Mouse (Mus musculus) embryonic facial prominence, embryonic 10.5 days (tissue): ENCODE data around the gene Gm49380. TPM values are rescaled to one million over a fixed set of nuclear protein-coding genes. Genes with fewer than 3 reads are reported as not detected.

Experiments used
- DNase-seq: peaks from one replicate; pipeline ENCODE4 v3.0.0-alpha.2; 2017; ENCODE audit warnings: low spot score
- H3K27ac ChIP-seq: fragments of 300-500 bp; sonication (generic); replicated peaks from 2 replicates; pipeline ENCODE4 v1.5.1; 2016; ENCODE audit warnings: mild to moderate bottlenecking
- H3K27me3 ChIP-seq: fragments of 300-500 bp; sonication (generic); replicated peaks from 2 replicates; pipeline ENCODE4 v1.6.1; 2016; ENCODE audit warnings: low read depth, mild to moderate bottlenecking; ENCODE audit not compliant: poor library complexity, severe bottlenecking
- H3K36me3 ChIP-seq: fragments of 300-500 bp; sonication (generic); replicated peaks from 2 replicates; pipeline ENCODE4 v1.6.1; 2016; ENCODE audit warnings: mild to moderate bottlenecking, moderate library complexity
- H3K4me1 ChIP-seq: fragments of 300-500 bp; sonication (generic); 2 replicates; pipeline ENCODE4 v1.6.1; 2016
- H3K4me3 ChIP-seq: fragments of 300-500 bp; sonication (generic); 2 replicates; pipeline ENCODE4 v1.5.1; 2016; ENCODE audit warnings: mild to moderate bottlenecking, moderate library complexity
- H3K9me3 ChIP-seq: fragments of 300-500 bp; sonication (generic); 2 replicates; pipeline ENCODE4 v1.6.1; 2016; ENCODE audit warnings: mild to moderate bottlenecking
- WGBS: fragments of 180-500 bp; shearing (Covaris S2); methylation state at CpG from one replicate; pipeline ENCODE4 v1.1.7; 2016; 5-methylcytosine and 5-hydroxymethylcytosine counted together
- polyA plus RNA-seq: library from polyadenylated mRNA; unstranded; fragments of >200 nt; fragmentation: Nextera tagmentation; extraction: Ambion mirVana; gene quantifications from 2 replicates; pipeline ENCODE4 v1.2.1, GENCODE M21; 2016

The Gm49380 gene
- polyA plus RNA-seq, 1 experiment from 2014 or later, result 0.31 TPM

DNA sequence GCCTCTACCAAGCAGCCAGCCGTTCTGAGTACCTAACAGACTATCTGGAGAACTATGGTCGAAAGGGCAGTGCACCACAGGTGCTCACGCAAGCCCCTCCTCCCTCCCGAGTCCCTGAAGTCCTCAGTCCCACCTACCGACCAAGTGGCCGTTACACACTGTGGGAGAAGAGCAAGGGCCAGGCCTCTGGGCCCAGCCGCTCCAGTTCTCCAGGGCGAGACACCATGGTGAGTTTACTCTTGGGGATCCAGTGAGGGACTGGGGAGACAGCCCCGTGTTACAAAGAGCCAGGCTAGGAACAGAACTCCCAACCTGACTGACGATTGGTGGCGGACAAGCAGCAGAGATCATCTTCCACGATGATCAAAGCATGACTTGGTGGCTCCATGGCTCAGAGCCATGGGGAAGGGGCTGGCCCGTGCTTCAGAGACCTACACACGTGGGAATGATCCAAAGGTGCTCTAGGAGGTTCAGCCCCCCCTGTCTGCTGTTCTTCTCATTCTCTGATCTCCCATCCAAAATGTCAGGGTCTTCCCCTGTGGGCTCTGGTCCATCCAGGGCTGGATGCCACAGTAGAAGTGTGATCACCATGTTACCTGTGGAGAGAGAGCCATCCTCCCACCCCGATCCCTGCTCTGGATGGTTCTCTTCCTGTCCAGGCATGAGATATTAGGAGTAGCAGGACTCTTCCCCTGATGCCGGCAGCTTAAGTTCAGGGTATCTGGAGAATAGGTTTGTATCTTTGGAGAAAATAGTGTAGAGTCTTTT, 37.1 kb downstream of the Gm49380 start:
- WGBS, result 64% methylated on average over 16 of the region's 16 CpGs
- H3K27me3 ChIP-seq, result peaks cover 50% of the 10 kb centered on the region
- no peak for DNase-seq

DNA sequence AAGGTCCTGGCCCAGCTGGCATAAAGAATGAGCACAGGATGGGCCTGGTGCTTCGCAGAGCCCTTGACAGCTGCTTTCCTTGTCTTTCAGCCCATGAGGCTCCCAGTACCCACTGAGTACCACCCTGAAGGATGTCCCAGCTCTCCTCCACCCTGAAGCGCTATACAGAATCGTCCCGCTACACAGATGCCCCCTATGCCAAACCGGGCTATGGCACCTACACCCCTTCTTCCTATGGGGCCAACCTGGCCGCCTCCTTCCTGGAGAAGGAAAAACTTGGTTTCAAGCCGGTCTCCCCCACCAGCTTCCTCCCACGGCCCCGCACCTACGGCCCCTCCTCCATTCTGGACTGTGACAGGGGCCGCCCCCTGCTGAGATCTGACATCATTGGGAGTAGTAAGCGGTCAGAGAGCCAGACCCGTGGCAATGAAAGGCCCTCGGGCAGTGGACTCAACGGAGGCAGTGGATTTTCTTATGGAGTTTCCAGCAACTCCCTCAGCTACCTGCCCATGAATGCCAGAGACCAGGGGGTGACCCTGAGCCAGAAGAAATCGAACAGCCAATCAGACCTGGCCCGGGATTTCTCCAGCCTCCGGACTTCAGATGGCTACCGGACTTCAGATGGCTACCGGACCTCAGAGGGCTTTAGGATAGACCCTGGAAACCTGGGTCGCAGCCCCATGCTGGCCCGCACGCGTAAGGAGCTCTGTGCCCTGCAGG, 37.9 kb downstream of the Gm49380 start:
- no peaks in the 10 kb centered on the region for H3K36me3 ChIP-seq
- 71% methylated on average over 24 of the region's 24 CpGs for WGBS
- peaks cover 43% of the 10 kb centered on the region for H3K27me3 ChIP-seq
- peaks cover 61% of the 10 kb centered on the region for H3K4me1 ChIP-seq
- no peak overlapping the region for H3K27ac ChIP-seq
- H3K4me3 ChIP-seq, result no peak overlapping the region
- no peak for DNase-seq
- no peaks in the 10 kb centered on the region for H3K9me3 ChIP-seq

More for the DNA sequence above, 37.1 kb downstream of the Gm49380 start:
- Histone ChIP-seq H3K4me1 (peaks cover 54% of the 10 kb centered on the region), H3K4me3 (no peak overlapping the region), H3K27ac (no peak overlapping the region), H3K9me3 (no peaks in the 10 kb centered on the region), H3K36me3 (no peaks in the 10 kb centered on the region)

DNA sequence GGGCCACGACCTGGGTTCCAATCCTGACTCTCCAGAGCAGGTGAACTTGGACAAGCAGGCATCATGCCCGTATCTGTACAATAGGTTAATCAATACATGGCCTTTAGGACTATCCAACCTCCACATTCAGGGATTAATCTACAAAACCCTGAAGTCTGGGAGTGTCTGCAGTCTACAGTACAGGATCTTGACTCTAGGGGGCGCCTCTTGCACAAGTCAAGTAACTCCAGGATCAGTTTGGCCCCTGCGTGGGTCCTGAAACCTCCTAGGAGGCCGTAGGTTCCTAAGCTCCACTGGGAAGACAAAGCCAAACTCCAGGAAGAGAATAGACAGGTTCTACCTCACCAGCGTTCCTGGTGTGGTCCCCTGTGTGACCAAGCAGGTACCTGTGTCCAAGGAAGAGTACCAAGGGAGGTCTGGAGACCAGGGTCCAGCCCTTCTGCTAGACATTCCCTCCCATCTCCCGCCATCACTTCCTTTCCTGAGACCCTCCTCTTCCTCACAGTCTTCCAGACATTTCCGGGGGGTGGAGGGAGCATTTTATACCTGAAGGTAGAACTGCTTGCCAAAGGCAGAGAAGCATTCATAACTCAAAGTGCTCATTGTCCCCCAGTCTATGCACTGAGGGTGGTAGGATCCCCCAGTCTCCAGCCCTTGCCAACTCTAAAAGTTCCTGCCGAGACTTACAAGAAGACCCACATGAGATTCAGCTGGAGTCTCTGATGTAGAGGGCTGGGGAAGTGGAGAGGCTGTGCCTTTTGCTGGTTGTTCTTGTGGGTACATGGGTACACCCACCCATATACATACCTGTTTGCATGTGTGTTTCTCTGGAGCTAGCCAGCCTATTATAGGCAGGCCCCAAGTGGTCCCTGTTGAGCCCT, 38.7 kb downstream of the Gm49380 start:
- no peak overlapping the region for H3K27ac ChIP-seq
- peaks cover 36% of the 10 kb centered on the region for H3K27me3 ChIP-seq
- H3K4me3 ChIP-seq, result no peak overlapping the region
- WGBS, result 59% methylated on average over 9 of the region's 9 CpGs
- peaks cover 67% of the 10 kb centered on the region for H3K4me1 ChIP-seq
- no peaks in the 10 kb centered on the region for H3K9me3 ChIP-seq
- no peaks in the 10 kb centered on the region for H3K36me3 ChIP-seq
- no peak for DNase-seq

DNA sequence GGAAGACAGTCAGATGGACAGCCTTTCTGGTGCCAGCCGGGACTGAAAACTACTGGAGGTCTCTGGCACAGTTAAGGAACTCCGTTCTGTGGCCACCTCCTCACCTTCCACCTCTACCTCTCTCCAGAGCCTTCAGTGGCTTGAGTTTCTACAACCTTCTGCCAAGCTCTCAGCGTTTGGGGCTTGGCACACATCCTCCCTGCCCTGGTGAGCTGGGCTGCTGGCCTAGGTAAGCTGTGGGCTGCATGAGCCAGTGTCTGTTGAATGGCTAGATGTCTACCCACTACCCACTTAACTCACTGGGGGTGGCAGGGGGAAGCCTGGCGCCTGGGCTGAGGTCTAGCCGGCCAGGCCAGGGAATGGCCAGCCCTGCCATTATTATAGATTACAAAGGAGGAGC, 40.2 kb downstream of the Gm49380 start:
- Histone ChIP-seq H3K4me1 (peaks cover 61% of the 10 kb centered on the region), H3K27me3 (peaks cover 28% of the 10 kb centered on the region), H3K4me3 (peak overlapping the region; percentile 39; the same call in 1 of the 2 replicates), H3K9me3 (no peaks in the 10 kb centered on the region), H3K27ac (peak overlapping the region; percentile 76), H3K36me3 (no peaks in the 10 kb centered on the region)
- DNase-seq, result no peak
- WGBS, result 64% methylated on average over 5 of the region's 5 CpGs

DNA sequence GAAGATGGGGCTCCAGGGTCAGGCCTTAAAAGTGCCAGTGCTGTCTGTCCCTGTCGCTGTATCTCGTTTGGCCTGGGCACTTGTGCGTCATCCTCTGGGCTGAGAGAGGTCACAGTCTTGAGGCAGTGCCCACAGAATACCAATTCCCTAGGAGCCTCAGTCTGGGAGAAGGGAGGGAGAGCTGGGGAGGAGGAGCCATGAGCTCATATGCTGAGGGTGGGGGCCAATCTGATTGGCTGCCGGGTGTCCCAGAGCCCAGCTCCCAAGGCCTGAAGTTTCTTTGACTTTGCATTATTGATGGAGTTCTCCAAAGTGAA, 40.7 kb downstream of the Gm49380 start:
- H3K36me3 ChIP-seq, result no peaks in the 10 kb centered on the region
- H3K4me3 ChIP-seq, result peak overlapping the region; percentile 39
- peak overlapping the region; percentile 76 for H3K27ac ChIP-seq
- peaks cover 67% of the 10 kb centered on the region for H3K4me1 ChIP-seq
- DNase-seq, result no peak
- H3K27me3 ChIP-seq, result peaks cover 30% of the 10 kb centered on the region
- WGBS, result 36% methylated on average over 4 of the region's 4 CpGs
- no peaks in the 10 kb centered on the region for H3K9me3 ChIP-seq

DNA sequence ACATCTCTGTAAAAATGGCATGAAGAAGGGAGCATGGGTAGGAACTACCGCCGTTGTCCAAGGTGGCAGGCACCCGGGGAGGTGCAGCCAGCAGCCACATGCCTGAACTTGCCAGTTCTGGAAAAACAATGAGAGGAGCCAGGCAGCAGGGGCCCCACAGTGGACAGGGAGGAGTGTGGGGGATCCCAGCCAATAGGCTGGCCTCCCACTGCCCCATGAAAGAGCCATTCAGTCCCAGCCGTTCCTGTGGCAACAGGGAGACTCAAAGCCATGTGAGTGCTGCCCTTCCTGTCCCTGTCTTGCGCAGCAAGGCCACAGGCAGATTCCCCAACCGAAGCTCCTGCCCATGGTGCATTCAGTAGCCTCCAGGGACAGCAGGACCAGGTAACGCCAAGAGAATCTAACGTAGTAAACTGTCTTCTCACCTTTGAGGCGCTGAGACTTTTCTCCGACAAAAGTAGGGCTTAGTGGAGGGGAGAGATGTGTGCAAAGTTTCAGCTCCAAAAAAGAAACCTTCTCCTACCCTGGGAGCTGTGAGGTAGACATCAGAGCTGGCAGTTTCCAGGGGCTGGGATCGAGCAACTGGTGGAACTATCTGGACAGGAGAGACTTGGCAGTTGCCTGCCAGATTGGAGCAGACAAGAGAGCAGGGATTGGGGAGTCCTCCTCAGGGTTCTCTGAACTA, 41.2 kb downstream of the Gm49380 start:
- H3K36me3 ChIP-seq, result no peaks in the 10 kb centered on the region
- H3K9me3 ChIP-seq, result no peaks in the 10 kb centered on the region
- peak; percentile 77 for DNase-seq
- H3K4me1 ChIP-seq, result peaks cover 72% of the 10 kb centered on the region
- peak overlapping the region; percentile 39 for H3K4me3 ChIP-seq
- H3K27ac ChIP-seq, result peak overlapping the region; percentile 76
- peaks cover 27% of the 10 kb centered on the region for H3K27me3 ChIP-seq
- WGBS, result 19% methylated on average over 11 of the region's 11 CpGs

DNA sequence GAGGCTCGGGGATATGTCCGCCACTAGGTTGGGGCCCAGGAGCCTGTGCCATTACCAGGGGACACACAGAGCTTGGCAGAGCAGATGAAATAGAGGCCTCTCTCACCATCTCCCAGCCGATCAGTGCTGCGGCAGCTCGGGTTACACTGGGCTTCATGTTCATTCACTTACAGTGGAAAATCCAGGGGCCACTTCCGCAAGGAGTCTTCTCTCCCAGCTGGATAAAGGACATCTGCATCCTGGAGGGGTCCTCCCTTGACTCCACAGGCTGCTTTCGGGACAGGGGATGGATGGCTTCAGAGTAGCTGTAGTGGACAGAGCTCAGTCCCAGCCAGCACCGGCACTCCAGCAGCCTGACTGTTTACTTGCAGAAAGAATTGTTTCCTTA, 42.5 kb downstream of the Gm49380 start:
- Histone ChIP-seq H3K36me3 (no peaks in the 10 kb centered on the region), H3K4me1 (peaks cover 72% of the 10 kb centered on the region), H3K9me3 (no peaks in the 10 kb centered on the region), H3K27me3 (peaks cover 20% of the 10 kb centered on the region), H3K27ac (peak overlapping the region; percentile 3; the same call in 1 of the 2 replicates), H3K4me3 (no peak overlapping the region)
- DNase-seq, result no peak
- 45% methylated on average over 8 of the region's 8 CpGs for WGBS

DNA sequence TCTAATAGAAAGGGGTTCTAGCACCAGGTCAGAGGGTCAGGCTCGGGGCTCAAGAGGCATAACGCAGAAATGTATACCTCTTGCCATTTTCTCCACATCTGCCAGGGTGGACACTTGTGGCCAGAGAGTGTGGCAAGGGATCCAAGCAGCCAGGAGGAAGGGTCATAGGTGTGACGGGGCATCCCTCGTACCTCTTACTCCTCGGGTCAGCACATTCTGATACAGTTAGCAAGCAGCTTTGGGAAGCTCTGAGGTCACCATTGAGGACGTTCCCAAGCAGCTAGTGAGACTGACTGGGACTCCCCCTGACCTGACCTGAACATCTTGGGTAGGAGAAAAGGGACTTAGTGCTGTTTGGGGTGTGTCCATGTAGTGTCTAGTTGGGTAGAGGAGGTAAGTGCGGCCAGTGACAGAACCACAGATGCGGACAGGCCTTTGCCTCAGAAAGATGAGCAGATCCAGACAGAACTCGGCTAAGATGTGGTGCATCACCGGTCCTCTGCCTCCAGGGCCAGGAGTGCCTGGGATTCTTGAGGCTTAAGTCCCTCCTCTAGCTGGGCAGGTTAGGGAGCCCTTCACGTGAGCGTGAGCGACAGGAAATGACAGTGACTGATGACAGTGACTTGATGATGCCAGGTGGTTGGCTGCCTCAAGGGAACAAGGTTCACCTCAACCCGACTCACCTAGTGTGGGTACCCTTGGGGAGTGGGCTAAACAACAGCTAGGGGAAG, 43.0 kb downstream of the Gm49380 start:
- no peak for DNase-seq
- Histone ChIP-seq H3K27ac (peak overlapping the region; percentile 3; the same call in 1 of the 2 replicates), H3K36me3 (no peaks in the 10 kb centered on the region), H3K9me3 (no peaks in the 10 kb centered on the region), H3K4me3 (no peak overlapping the region), H3K4me1 (peaks cover 66% of the 10 kb centered on the region), H3K27me3 (peaks cover 14% of the 10 kb centered on the region)
- WGBS, result 66% methylated on average over 14 of the region's 14 CpGs

DNA sequence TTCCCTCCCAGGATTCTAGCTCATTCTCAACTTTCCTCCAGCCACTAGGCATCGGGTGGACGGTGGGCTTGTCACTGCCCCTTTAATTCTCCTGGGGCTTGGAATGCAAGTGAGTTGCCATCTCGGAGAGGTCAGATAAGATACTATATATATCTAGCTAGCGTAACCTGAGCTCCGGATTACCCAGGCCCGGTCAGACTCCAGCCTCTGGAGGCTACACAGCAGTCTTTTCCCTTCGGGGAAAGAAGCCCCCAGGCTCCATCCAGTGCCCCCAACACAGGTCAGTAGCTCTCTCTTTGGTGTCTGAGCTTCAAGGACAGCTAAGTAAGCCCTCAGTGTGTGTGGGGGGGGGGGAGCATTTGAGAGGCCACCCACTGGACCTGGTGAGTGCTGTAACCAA, 44.0 kb downstream of the Gm49380 start:
- H3K4me3 ChIP-seq, result no peak overlapping the region
- no peak for DNase-seq
- no peaks in the 10 kb centered on the region for H3K9me3 ChIP-seq
- H3K36me3 ChIP-seq, result no peaks in the 10 kb centered on the region
- H3K27ac ChIP-seq, result no peak overlapping the region
- H3K27me3 ChIP-seq, result peaks cover 11% of the 10 kb centered on the region; the same call in 1 of the 2 replicates
- peaks cover 64% of the 10 kb centered on the region for H3K4me1 ChIP-seq
- WGBS, result 12% methylated on average over 7 of the region's 7 CpGs

DNA sequence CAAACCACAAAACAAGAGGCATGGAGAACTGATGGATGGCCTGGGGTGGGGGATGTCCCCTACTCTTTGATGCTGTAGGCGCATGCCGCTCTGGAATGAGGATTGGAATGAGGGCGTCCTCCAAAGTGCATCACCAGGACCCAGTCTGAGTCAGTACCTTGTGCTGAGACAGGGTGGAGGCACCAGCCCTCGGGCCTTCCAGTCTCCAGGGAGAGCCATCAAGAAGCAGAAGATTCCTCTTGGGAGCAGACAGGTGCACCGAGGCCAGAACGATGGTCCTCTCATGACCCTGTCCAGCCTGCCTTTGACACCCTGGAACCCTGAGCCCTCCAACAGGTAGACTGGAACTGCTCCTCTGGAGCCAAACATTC, 45.4 kb downstream of the Gm49380 start:
- 76% methylated on average over 6 of the region's 6 CpGs for WGBS
- Histone ChIP-seq H3K4me1 (peaks cover 57% of the 10 kb centered on the region), H3K4me3 (peak overlapping the region; percentile 65; the same call in 1 of the 2 replicates)

DNA sequence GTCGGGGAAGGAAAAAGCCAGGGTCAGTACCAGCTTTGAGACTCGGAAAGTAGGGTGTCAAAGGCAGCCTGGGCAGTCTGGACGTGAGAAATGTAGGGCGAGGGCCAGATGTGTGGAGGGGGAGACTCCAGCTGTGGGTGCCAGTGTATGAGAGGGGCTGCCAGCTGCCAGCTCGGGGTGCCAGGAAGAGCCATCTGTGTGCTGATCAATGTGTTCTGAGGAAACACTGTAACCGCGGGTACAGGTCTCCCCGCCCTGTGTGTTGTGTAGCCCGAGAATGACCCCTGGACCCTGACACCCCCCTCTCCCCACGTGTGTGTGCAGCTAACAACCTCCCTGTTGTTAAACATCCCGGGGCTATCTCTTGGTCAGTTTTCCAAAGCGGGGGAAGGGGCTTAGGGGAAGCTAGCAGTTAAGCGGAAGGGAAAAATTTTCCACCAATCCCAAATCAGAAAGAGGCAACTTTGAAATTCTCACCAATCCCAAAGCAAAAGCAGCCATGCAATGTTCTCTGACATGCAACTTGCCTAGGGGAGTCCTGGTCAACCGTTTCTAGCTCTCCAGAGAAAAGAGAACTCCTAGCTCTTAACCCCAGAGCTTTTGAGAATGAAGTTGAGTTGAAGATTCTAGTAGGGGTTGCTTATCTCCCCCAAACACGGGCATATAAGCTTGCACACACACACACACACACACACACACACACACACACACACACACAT, 45.9 kb downstream of the Gm49380 start:
- peaks cover 52% of the 10 kb centered on the region for H3K4me1 ChIP-seq
- 7% methylated on average over 15 of the region's 15 CpGs for WGBS

More for the DNA sequence above, 45.4 kb downstream of the Gm49380 start:
- Histone ChIP-seq H3K27ac (no peak overlapping the region), H3K27me3 (peaks cover 11% of the 10 kb centered on the region; the same call in 1 of the 2 replicates), H3K36me3 (no peaks in the 10 kb centered on the region), H3K9me3 (no peaks in the 10 kb centered on the region)
- no peak for DNase-seq

More for the DNA sequence above, 45.9 kb downstream of the Gm49380 start:
- H3K4me3 ChIP-seq, result peak overlapping the region; percentile 65
- H3K9me3 ChIP-seq, result no peaks in the 10 kb centered on the region
- peak overlapping the region; percentile 63; the same call in 1 of the 2 replicates for H3K27ac ChIP-seq
- H3K36me3 ChIP-seq, result no peaks in the 10 kb centered on the region
- DNase-seq, result no peak
- peaks cover 9% of the 10 kb centered on the region; the same call in 1 of the 2 replicates for H3K27me3 ChIP-seq
